Mouse (Mus musculus): ENCODE data around the gene Ifitm2. TPM values are rescaled to one million over a fixed set of nuclear protein-coding genes. Genes with fewer than 3 reads are reported as not detected.

Ifitm2 gene
- total and polyA plus RNA-seq, 2 experiments from 2014 or later: 79.1 to 200 TPM

DNA sequence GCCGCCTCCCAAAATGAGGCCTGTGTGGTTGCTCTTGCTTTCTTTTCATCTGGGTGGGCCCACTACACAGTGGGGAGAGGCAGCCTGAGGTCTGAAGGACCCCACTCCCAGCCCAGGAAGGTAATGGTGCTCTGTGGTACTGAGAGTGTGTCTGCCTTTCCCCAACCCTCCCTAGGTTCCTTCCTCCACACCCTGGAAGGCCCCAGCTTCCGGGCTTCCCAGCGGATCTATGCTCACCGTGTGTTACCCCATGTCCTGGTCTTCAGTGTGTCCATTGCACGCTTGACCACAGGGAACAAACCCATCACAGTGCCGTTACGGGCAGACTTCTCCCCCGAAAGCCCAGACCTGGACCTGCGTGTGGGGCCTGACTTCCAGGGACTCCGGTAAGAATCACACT, 13.0 kb downstream of the Ifitm2 start:
- Histone ChIP-seq H3K4me1 (ENCODE audit: insufficient read depth, low read length) (no peaks in the 10 kb centered on the region; the same call in 1 of the 2 replicates), H3K27me3 (ENCODE audit: insufficient read depth, low read length) (no peaks in the 10 kb centered on the region), H3K9me3 (ENCODE audit: low read length) (no peaks in the 10 kb centered on the region), H3K27ac (ENCODE audit: low read depth, low read length) (no peak overlapping the region), H3K4me3 (ENCODE audit: low read depth, low read length) (no peak overlapping the region), H3K4me2 (ENCODE audit: low read depth, low read length, poor library complexity, severe bottlenecking) (no peak overlapping the region), H3K36me3 (ENCODE audit: insufficient read depth, low read length) (no peaks in the 10 kb centered on the region), H3K9ac (replicated peaks; ENCODE audit: low read length, poor library complexity, severe bottlenecking) (no peak overlapping the region)
- WGBS: 94% methylated on average over 10 of the region's 10 CpGs
- TF ChIP-seq CTCF (IDR thresholded peaks at IDR 0.05): no peak
- DNase-seq (ENCODE audit: low spot score) (no peak), ATAC-seq (ENCODE audit: low FRiP score) (no peak)

DNA sequence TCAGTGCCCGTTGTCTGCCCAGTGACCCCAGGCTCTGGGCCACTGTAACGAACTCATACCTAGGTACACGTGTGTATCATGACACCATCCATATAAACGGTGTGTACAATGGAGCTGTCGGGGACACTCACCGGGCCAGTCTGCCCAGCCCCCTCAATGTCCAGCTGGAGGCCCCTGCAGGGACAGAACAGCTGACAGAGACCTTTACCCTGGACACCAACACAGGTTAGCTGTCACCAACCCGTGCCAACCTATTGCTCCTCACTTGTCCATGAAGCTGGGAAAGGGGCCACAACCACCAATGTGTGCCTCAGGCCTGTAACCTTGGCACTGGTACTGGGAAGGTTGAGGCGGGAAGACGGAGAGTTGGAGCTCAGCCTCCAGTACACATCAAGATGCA, 13.4 kb downstream of the Ifitm2 start:
- Histone ChIP-seq H3K9ac (replicated peaks; ENCODE audit: low read length, poor library complexity, severe bottlenecking) (no peak overlapping the region; the same call in 1 of the 2 replicates), H3K4me3 (ENCODE audit: low read depth, low read length) (no peak overlapping the region), H3K9me3 (ENCODE audit: low read length) (no peaks in the 10 kb centered on the region), H3K4me2 (ENCODE audit: low read depth, low read length, poor library complexity, severe bottlenecking) (peak overlapping the region; percentile 48), H3K4me1 (ENCODE audit: insufficient read depth, low read length) (no peaks in the 10 kb centered on the region; the same call in 1 of the 2 replicates), H3K27me3 (ENCODE audit: insufficient read depth, low read length) (no peaks in the 10 kb centered on the region), H3K36me3 (ENCODE audit: insufficient read depth, low read length) (no peaks in the 10 kb centered on the region), H3K27ac (ENCODE audit: low read depth, low read length) (0 out of 2 replicates have a peak overlapping the region, but pooled peaks have one; percentile 38)
- no peak for DNase-seq (ENCODE audit: low spot score)
- TF ChIP-seq CTCF (IDR thresholded peaks at IDR 0.05): no peak
- ATAC-seq (ENCODE audit: low FRiP score): no peak
- 66% methylated on average over 9 of the region's 9 CpGs for WGBS

DNA sequence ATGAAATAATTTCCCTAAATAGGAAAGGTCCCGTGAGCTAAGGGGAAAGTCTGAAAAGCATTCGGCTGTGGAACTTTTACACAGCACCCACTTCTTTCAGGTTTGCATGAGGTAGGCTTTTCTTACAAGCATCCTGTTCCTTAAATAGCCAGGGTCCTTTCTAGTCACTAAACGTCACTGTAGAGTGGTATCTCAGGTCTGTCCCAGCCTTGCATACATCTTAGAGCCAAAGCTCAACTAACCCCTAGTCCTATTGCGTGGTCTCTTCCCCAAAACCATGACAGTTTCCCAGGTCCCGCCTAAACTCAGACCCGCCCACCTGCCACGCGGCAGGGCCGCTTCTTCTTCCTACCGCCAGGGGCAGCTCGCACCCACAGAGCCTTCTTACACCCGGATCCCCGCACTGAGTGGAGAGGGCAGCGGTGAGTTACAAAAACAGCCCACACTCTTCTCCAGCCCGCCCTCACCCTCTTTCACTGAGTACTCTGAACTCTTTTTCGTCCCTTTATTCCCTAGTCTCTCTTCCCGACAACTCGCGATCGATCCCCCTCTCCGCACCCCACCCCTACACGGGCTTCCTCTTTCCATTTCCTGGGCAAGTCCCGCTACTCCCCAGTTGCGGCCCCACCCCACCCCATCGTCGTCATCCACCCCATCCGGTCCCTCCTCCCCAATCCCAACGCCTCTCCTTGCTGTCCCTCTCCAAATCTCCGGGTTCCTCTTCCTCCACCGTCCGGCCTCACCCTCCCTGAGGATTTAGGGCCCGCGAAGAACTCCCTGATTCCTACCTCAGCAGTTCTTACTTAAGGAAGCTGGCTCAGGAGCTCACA, 14.3 kb downstream of the Ifitm2 start, which contains the start of gene Pgghg:
Pgghg (plus strand) TSS at position 170 of the 830 bp plus-strand sequence.
- peak; percentile 70 for DNase-seq (ENCODE audit: low spot score)
- WGBS: 4% methylated on average over 33 of the region's 33 CpGs
- peak within 1 kb of the TSS; percentile 48 for H3K4me2 ChIP-seq (ENCODE audit: low read depth, low read length, poor library complexity, severe bottlenecking)
- TF ChIP-seq CTCF (IDR thresholded peaks at IDR 0.05): peak; percentile 83
- H3K4me3 ChIP-seq (ENCODE audit: low read depth, low read length): peak within 1 kb of the TSS; percentile 29
- H3K27me3 ChIP-seq (ENCODE audit: insufficient read depth, low read length): no peaks in the 10 kb centered on the region
- ATAC-seq (ENCODE audit: low FRiP score): peak; percentile 86
- no peaks in the 10 kb centered on the region; the same call in 1 of the 2 replicates for H3K4me1 ChIP-seq (ENCODE audit: insufficient read depth, low read length)
- H3K27ac ChIP-seq (ENCODE audit: low read depth, low read length): peak within 1 kb of the TSS; percentile 38; the same call in 1 of the 2 replicates
- no peaks in the 10 kb centered on the region for H3K9me3 ChIP-seq (ENCODE audit: low read length)
- peak within 1 kb of the TSS; percentile 20; the same call in 1 of the 2 replicates for H3K9ac ChIP-seq (replicated peaks; ENCODE audit: low read length, poor library complexity, severe bottlenecking)
- H3K36me3 ChIP-seq (ENCODE audit: insufficient read depth, low read length): no peaks in the 10 kb centered on the region

DNA sequence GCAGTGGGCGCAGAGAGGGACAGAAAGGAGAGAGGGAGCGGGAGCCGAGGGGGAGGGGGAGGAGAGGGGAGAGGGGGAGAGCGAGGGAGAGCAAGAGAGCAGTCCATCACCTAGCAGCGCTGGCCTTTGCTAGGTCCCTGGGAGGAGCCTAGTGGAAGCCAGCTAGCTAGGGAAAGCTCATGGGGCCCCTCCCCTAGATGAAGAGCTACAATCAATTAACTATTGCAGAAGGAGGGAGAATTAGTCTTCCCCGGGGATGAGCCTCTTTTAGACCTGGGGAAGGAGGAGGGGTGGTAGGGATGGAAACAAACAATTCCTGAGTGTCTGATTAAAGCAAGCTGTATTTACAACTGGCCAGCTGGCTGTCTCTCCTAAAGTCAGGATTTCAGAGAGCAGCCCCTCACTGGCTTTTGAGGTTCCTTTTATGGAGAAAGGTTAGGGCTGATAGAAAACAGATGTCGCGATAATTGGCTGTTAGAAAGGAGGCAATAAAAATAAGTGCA, 16.1 kb downstream of the Ifitm2 start:
- Histone ChIP-seq H3K36me3 (ENCODE audit: insufficient read depth, low read length) (no peaks in the 10 kb centered on the region), H3K9ac (replicated peaks; ENCODE audit: low read length, poor library complexity, severe bottlenecking) (no peak overlapping the region), H3K9me3 (ENCODE audit: low read length) (no peaks in the 10 kb centered on the region), H3K4me2 (ENCODE audit: low read depth, low read length, poor library complexity, severe bottlenecking) (no peak overlapping the region; the same call in 1 of the 2 replicates), H3K27ac (ENCODE audit: low read depth, low read length) (no peak overlapping the region), H3K4me1 (ENCODE audit: insufficient read depth, low read length) (no peaks in the 10 kb centered on the region; the same call in 1 of the 2 replicates), H3K27me3 (ENCODE audit: insufficient read depth, low read length) (no peaks in the 10 kb centered on the region), H3K4me3 (ENCODE audit: low read depth, low read length) (no peak overlapping the region)
- ATAC-seq (ENCODE audit: low FRiP score) (no peak; the same call in 1 of the 2 replicates), DNase-seq (ENCODE audit: low spot score) (no peak)
- 21% methylated on average over 7 of the region's 8 CpGs for WGBS
- no peak for TF ChIP-seq CTCF (IDR thresholded peaks at IDR 0.05)

DNA sequence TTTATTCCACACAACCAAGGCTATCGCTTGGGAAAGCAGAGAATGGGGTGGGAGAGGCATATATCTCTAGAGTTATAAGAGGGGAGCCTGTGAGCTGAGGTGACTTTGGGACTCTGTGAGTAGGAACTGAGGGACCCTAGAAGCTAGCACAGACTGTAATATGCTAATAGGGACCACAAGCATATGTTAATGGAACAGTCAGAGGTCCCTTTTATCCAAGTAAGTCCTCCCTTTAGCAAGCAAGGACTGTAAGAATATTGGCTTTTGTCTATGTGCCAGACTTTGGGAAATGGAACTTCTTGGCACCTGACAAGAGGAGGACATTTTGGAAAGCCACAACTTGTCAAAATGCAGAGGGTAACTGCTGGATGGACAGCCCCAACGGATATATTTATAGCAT, 16.9 kb downstream of the Ifitm2 start:
- Histone ChIP-seq H3K27me3 (ENCODE audit: insufficient read depth, low read length) (no peaks in the 10 kb centered on the region), H3K27ac (ENCODE audit: low read depth, low read length) (no peak overlapping the region), H3K4me3 (ENCODE audit: low read depth, low read length) (no peak overlapping the region), H3K36me3 (ENCODE audit: insufficient read depth, low read length) (no peaks in the 10 kb centered on the region), H3K4me2 (ENCODE audit: low read depth, low read length, poor library complexity, severe bottlenecking) (no peak overlapping the region), H3K4me1 (ENCODE audit: insufficient read depth, low read length) (no peaks in the 10 kb centered on the region; the same call in 1 of the 2 replicates), H3K9ac (replicated peaks; ENCODE audit: low read length, poor library complexity, severe bottlenecking) (no peak overlapping the region), H3K9me3 (ENCODE audit: low read length) (no peaks in the 10 kb centered on the region)
- no peak for ATAC-seq (ENCODE audit: low FRiP score)
- no peak for DNase-seq (ENCODE audit: low spot score)
- TF ChIP-seq CTCF (IDR thresholded peaks at IDR 0.05): no peak
- 19% methylated on average over 2 of the region's 2 CpGs for WGBS

DNA sequence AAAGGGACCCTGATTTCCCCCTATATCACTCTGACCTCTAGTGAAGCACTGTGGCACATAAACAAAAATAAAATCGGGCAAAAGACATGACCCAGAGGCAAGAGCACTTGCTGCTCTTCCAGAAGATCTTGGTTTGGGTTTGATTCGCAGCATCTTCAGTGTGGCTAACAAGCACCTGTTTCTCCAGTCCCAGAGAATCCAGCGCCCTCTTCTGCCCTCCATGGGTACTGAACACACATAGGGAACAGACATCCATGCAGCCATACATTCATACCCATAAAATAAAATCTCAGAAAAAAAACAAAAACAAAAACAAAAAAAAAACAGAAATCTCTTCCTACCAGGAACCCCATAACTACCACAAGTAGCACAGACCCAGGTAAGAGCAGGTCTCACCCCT, 17.4 kb downstream of the Ifitm2 start:
- Histone ChIP-seq H3K4me3 (ENCODE audit: low read depth, low read length) (no peak overlapping the region), H3K9me3 (ENCODE audit: low read length) (no peaks in the 10 kb centered on the region), H3K27ac (ENCODE audit: low read depth, low read length) (no peak overlapping the region), H3K4me1 (ENCODE audit: insufficient read depth, low read length) (no peaks in the 10 kb centered on the region; the same call in 1 of the 2 replicates), H3K9ac (replicated peaks; ENCODE audit: low read length, poor library complexity, severe bottlenecking) (no peak overlapping the region), H3K27me3 (ENCODE audit: insufficient read depth, low read length) (no peaks in the 10 kb centered on the region), H3K4me2 (ENCODE audit: low read depth, low read length, poor library complexity, severe bottlenecking) (no peak overlapping the region), H3K36me3 (ENCODE audit: insufficient read depth, low read length) (no peaks in the 10 kb centered on the region)
- peak; percentile 35; the same call in 1 of the 2 replicates for TF ChIP-seq CTCF (IDR thresholded peaks at IDR 0.05)
- ATAC-seq (ENCODE audit: low FRiP score): no peak
- no peak for DNase-seq (ENCODE audit: low spot score)
- WGBS: 37% methylated on average over 3 of the region's 3 CpGs
